Mouse (Mus musculus): ENCODE measurements around the gene Catsperg1. TPM values are rescaled to one million over a fixed set of nuclear protein-coding genes. Genes with fewer than 3 reads are reported as not detected.
A peak's percentile ranks its signal among the peaks of the same experiment; 100 is the strongest.

The Catsperg1 gene
- polyA plus RNA-seq, 1 experiment from 2014 or later = 0.41 TPM

DNA sequence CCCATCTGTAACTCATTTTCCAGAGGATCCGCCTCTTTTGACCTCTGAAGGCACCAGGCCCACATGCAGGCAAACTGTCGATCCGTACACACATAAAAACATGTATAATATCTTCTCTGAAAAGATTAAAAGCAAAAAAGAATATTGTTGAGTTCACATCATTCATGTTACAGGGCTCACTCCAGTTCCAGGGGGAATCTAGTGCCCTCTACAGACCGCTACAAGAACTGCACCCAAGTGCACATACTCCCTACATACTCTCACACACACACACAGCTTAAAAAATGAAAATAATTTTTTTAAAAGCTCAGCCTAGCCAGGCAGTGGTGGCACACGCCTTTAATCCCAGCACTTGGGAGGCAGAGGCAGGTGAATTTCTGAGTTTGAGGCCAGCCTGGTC, 20.8 kb upstream of the Catsperg1 start:
- Histone ChIP-seq H3K9me3 (replicated peaks; ENCODE audit: control insufficient read depth, low read length) (0 out of 2 replicates have a peak, but pooled peaks cover 4% of the 10 kb centered on the region), H3K4me1 (ENCODE audit: control insufficient read depth, insufficient read depth, low read length) (peaks cover 6% of the 10 kb centered on the region; the same call in 1 of the 2 replicates), H3K27ac (ENCODE audit: low read length) (no peak overlapping the region), H3K9ac (ENCODE audit: low read length) (no peak overlapping the region), H3K4me3 (replicated peaks; ENCODE audit: low read length) (no peak overlapping the region), H3K36me3 (ENCODE audit: control insufficient read depth, insufficient read depth, low read length) (no peaks in the 10 kb centered on the region), H3K4me2 (ENCODE audit: low read depth, low read length) (no peak overlapping the region), H3K27me3 (ENCODE audit: control insufficient read depth, insufficient read depth, low read length) (no peaks in the 10 kb centered on the region)
- ATAC-seq (ENCODE audit: insufficient read depth, low FRiP score) = no peak
- 82% methylated on average over 5 of the region's 5 CpGs for WGBS

DNA sequence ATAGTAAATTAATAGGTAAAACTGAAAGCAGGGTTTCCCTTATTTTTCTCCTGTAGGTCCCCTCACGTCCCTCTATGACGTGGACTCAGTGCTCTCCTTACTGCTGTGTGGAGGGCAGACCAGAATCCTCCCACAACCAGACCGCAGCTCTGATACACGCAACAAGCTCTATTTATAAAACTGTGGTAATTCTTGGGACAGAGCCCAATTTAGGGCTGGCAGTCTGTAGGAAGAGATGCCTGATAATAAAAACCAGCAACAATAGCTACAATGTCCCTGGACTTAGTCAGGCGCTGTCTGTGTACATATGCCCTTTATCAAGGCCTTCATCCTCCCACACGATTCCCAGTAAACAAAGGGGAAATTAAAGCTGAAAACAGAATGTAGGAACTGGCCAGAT, 19.9 kb upstream of the Catsperg1 start:
- Histone ChIP-seq H3K4me2 (ENCODE audit: low read depth, low read length) (no peak overlapping the region), H3K9ac (ENCODE audit: low read length) (no peak overlapping the region), H3K27me3 (ENCODE audit: control insufficient read depth, insufficient read depth, low read length) (no peaks in the 10 kb centered on the region), H3K27ac (ENCODE audit: low read length) (no peak overlapping the region), H3K36me3 (ENCODE audit: control insufficient read depth, insufficient read depth, low read length) (no peaks in the 10 kb centered on the region), H3K4me1 (ENCODE audit: control insufficient read depth, insufficient read depth, low read length) (no peaks in the 10 kb centered on the region; the same call in 1 of the 2 replicates), H3K4me3 (replicated peaks; ENCODE audit: low read length) (no peak overlapping the region), H3K9me3 (replicated peaks; ENCODE audit: control insufficient read depth, low read length) (0 out of 2 replicates have a peak, but pooled peaks cover 4% of the 10 kb centered on the region)
- ATAC-seq (ENCODE audit: insufficient read depth, low FRiP score) = no peak
- 40% methylated on average over 6 of the region's 6 CpGs for WGBS

DNA sequence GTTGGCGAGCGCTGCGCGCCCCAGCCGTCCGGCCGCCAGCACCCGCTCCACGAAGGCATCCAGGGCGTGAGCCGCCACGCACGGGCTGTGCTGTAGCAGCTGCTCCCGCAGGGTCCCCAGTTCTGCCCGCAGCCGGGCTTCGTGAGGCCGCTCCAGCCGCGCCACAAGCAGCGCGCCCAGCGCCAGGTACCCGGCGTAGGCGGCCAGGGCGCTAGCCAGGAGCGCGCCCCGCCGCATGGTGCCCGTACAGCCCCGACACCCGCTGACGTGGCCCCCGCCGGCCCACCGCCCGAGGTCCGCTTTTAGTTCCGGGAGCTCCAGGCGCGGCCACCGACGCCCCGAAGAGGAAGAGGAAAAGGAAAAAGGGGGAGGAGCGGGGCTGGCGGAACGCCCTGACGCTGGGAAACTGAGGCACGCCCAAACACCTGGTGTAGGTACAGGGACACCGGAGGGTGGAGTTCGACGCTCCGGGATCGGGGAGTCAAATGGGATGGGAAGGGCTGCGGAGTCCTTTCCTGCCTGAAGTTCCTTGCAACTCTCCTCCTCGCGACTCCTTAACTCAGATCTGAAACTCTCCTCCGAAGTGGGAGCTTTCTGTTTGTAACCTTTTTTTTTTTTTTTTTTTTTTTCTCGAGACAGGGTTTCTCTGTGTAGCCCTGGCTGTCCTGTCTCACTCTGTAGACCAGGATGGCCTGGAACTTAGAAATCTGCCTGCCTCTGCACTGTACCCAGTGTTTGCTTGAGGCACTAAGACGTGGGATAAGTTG, 18.6 kb upstream of the Catsperg1 start, which contains the start of gene Kcnk6:
Kcnk6 (minus strand) TSS at position 269 of the 767 bp plus-strand sequence.
- peak; percentile 54 for ATAC-seq (ENCODE audit: insufficient read depth, low FRiP score)
- 1% methylated on average over 62 of the region's 62 CpGs for WGBS
- H3K27me3 ChIP-seq (ENCODE audit: control insufficient read depth, insufficient read depth, low read length) = no peaks in the 10 kb centered on the region
- peak within 1 kb of the TSS; percentile 96 for H3K4me2 ChIP-seq (ENCODE audit: low read depth, low read length)
- no peak within 1 kb of the TSS; the same call in 1 of the 2 replicates for H3K27ac ChIP-seq (ENCODE audit: low read length)
- H3K9ac ChIP-seq (ENCODE audit: low read length) = peak within 1 kb of the TSS; percentile 89
- peak within 1 kb of the TSS; percentile 64 for H3K4me3 ChIP-seq (replicated peaks; ENCODE audit: low read length)
- no peaks in the 10 kb centered on the region; the same call in 1 of the 2 replicates for H3K4me1 ChIP-seq (ENCODE audit: control insufficient read depth, insufficient read depth, low read length)
- no peaks in the 10 kb centered on the region for H3K36me3 ChIP-seq (ENCODE audit: control insufficient read depth, insufficient read depth, low read length)
- H3K9me3 ChIP-seq (replicated peaks; ENCODE audit: control insufficient read depth, low read length) = 0 out of 2 replicates have a peak, but pooled peaks cover 4% of the 10 kb centered on the region

DNA sequence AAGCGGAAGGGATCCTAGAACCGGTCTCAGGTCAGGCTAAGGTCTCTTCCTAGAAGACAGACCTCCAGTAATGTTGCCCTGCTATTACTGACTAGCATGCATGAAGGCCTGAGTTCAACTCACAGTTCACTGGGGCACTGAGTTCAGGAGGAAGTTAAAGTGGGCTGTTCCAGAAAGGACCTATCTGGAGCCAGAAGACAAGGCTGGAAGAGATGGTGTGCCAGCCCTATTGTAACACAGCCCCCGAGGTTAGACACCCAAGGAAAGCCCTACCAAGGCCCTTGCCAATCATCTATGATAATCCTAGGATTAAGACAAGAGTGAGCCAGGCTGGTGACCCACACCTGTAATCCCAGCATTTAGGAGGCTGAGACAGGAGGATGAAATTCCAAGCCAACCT, 17.7 kb upstream of the Catsperg1 start:
- H3K4me2 ChIP-seq (ENCODE audit: low read depth, low read length) = peak overlapping the region; percentile 96
- H3K27me3 ChIP-seq (ENCODE audit: control insufficient read depth, insufficient read depth, low read length) = no peaks in the 10 kb centered on the region
- H3K36me3 ChIP-seq (ENCODE audit: control insufficient read depth, insufficient read depth, low read length) = no peaks in the 10 kb centered on the region
- H3K4me3 ChIP-seq (replicated peaks; ENCODE audit: low read length) = peak overlapping the region; percentile 64
- H3K4me1 ChIP-seq (ENCODE audit: control insufficient read depth, insufficient read depth, low read length) = no peaks in the 10 kb centered on the region; the same call in 1 of the 2 replicates
- no peak overlapping the region for H3K9ac ChIP-seq (ENCODE audit: low read length)
- WGBS = 50% methylated on average over 3 of the region's 3 CpGs
- ATAC-seq (ENCODE audit: insufficient read depth, low FRiP score) = no peak
- H3K27ac ChIP-seq (ENCODE audit: low read length) = no peak overlapping the region
- H3K9me3 ChIP-seq (replicated peaks; ENCODE audit: control insufficient read depth, low read length) = 0 out of 2 replicates have a peak, but pooled peaks cover 4% of the 10 kb centered on the region

DNA sequence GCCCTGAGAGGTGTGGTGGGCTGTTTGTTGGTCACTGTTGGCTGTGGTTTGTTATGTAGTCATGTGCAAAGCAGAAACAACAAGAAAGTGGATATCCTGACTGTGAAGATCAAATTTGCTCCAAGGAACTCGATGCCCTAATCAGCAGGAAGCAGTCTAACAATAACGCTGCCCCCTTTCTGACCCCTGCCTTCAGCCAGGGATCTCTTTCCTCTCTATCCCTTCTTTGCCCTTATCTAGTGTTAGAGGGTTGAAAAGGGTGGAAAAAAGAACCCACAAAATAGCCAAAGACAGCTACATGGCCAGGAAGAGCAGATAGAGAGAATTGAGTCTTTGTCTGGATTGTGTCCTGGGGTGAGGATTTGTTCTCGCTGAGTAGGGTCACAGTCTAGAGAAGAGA, 16.7 kb upstream of the Catsperg1 start:
- Histone ChIP-seq H3K4me2 (ENCODE audit: low read depth, low read length) (no peak overlapping the region), H3K9ac (ENCODE audit: low read length) (no peak overlapping the region), H3K27ac (ENCODE audit: low read length) (no peak overlapping the region), H3K9me3 (replicated peaks; ENCODE audit: control insufficient read depth, low read length) (0 out of 2 replicates have a peak, but pooled peaks cover 4% of the 10 kb centered on the region), H3K27me3 (ENCODE audit: control insufficient read depth, insufficient read depth, low read length) (no peaks in the 10 kb centered on the region), H3K36me3 (ENCODE audit: control insufficient read depth, insufficient read depth, low read length) (no peaks in the 10 kb centered on the region), H3K4me3 (replicated peaks; ENCODE audit: low read length) (no peak overlapping the region), H3K4me1 (ENCODE audit: control insufficient read depth, insufficient read depth, low read length) (no peaks in the 10 kb centered on the region; the same call in 1 of the 2 replicates)
- 43% methylated on average over 3 of the region's 3 CpGs for WGBS
- no peak for ATAC-seq (ENCODE audit: insufficient read depth, low FRiP score)

DNA sequence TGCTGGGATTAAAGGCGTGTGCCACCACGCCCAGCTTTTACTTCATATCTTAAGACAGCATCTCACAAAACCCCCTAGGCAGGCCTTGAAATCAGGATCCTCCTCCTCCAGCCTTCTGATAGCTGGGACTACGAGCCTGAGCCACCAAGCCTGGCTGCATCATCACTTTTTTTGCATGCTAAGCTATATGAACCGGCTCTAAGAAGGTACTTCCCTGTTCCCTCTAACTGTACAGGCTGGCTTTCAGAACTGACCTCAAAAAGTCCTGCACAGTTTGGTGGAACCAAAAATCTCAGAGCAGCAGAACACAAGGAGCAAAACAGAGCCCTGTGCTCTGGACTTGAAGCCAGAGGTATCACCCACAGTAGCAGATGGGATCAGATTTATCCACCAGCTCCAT, 14.4 kb upstream of the Catsperg1 start:
- Histone ChIP-seq H3K27ac (ENCODE audit: low read length) (no peak overlapping the region), H3K4me3 (replicated peaks; ENCODE audit: low read length) (no peak overlapping the region), H3K4me2 (ENCODE audit: low read depth, low read length) (no peak overlapping the region), H3K9ac (ENCODE audit: low read length) (no peak overlapping the region), H3K36me3 (ENCODE audit: control insufficient read depth, insufficient read depth, low read length) (no peaks in the 10 kb centered on the region), H3K27me3 (ENCODE audit: control insufficient read depth, insufficient read depth, low read length) (no peaks in the 10 kb centered on the region), H3K9me3 (replicated peaks; ENCODE audit: control insufficient read depth, low read length) (no peaks in the 10 kb centered on the region), H3K4me1 (ENCODE audit: control insufficient read depth, insufficient read depth, low read length) (no peaks in the 10 kb centered on the region)
- ATAC-seq (ENCODE audit: insufficient read depth, low FRiP score) = no peak
- WGBS = 71% methylated on average over 4 of the region's 4 CpGs

DNA sequence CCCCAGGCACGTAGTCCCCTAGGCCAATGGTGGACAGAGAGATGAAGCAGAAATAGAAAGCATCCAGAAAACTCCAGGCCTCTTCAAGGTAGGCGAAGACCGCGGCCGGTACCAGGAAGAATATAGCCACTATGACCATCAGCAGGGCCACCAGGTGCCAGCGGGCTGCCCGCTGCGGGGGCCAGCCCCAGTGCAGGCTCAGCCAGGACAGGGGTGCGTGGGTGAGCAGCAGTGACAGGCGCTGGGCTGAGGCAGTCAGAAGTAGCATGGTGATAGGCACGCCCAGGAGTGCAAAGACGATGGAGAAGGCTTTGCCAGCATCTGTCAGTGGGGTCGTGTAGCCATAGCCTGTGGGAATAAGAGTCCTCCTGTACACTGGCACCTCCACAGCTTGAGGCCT, 11.7 kb upstream of the Catsperg1 start:
- H3K9ac ChIP-seq (ENCODE audit: low read length) = no peak overlapping the region
- no peak overlapping the region for H3K4me3 ChIP-seq (replicated peaks; ENCODE audit: low read length)
- H3K27me3 ChIP-seq (ENCODE audit: control insufficient read depth, insufficient read depth, low read length) = no peaks in the 10 kb centered on the region
- no peak overlapping the region for H3K4me2 ChIP-seq (ENCODE audit: low read depth, low read length)
- H3K36me3 ChIP-seq (ENCODE audit: control insufficient read depth, insufficient read depth, low read length) = no peaks in the 10 kb centered on the region
- no peaks in the 10 kb centered on the region for H3K4me1 ChIP-seq (ENCODE audit: control insufficient read depth, insufficient read depth, low read length)
- no peaks in the 10 kb centered on the region for H3K9me3 ChIP-seq (replicated peaks; ENCODE audit: control insufficient read depth, low read length)
- H3K27ac ChIP-seq (ENCODE audit: low read length) = no peak overlapping the region
- 73% methylated on average over 13 of the region's 13 CpGs for WGBS
- no peak for ATAC-seq (ENCODE audit: insufficient read depth, low FRiP score)

DNA sequence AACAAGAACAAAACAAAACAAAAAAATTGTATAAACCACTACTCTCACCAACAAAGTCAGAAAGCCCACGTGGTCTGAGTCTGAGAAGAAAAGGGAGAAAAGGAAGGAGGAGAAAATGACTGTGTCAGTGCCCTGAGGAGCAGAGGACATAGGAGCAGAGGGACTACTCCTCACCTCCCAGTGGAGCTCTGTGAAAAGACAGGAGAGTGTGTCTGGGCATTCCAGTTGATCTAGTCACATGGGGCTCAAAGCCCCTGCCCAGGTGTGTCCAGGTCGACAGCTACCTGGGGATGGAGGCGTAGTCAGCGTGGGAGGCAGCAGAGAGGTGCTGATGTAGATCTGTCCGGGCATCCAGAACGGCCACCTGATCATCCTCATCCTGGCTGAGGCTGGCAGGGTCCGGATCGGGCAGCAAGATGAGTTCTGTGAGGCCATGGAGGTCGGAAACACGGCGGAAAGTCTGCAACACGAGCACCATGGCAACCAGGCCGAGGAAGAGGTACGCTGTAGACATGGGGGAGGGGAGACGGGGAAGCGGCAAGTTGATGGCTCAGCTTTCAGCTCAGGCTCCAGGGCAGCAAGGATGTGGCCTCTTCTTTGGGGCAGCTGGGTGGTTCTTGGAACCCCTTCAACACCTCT, 11.0 kb upstream of the Catsperg1 start:
- Histone ChIP-seq H3K27me3 (ENCODE audit: control insufficient read depth, insufficient read depth, low read length) (no peaks in the 10 kb centered on the region), H3K4me2 (ENCODE audit: low read depth, low read length) (no peak overlapping the region), H3K36me3 (ENCODE audit: control insufficient read depth, insufficient read depth, low read length) (no peaks in the 10 kb centered on the region), H3K27ac (ENCODE audit: low read length) (no peak overlapping the region), H3K9me3 (replicated peaks; ENCODE audit: control insufficient read depth, low read length) (peaks cover 1% of the 10 kb centered on the region), H3K4me3 (replicated peaks; ENCODE audit: low read length) (no peak overlapping the region), H3K9ac (ENCODE audit: low read length) (no peak overlapping the region), H3K4me1 (ENCODE audit: control insufficient read depth, insufficient read depth, low read length) (no peaks in the 10 kb centered on the region)
- ATAC-seq (ENCODE audit: insufficient read depth, low FRiP score) = no peak
- 18% methylated on average over 16 of the region's 16 CpGs for WGBS

DNA sequence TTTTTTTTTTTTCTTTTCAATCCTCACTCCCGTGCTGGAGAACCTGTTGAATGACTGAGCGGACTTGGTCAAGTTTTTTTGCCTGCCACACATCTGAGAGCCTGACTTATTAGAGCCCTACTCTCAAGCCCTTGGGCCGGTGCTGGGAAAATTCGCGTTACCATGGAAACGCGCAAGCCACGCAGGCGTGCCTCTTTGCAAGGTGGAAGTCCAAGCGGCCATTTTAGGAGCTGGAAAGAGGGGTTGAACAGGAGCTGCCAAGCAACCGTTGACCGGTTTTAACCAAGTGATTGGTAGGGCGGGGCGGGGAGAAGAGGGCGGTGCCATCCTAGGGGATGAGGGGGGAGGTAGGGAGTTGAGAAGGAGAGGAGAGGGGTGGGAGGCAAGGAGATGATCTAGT, 1.0 kb upstream of the Catsperg1 start:
- Histone ChIP-seq H3K9ac (ENCODE audit: low read length) (no peak overlapping the region), H3K4me2 (ENCODE audit: low read depth, low read length) (no peak overlapping the region), H3K27me3 (ENCODE audit: control insufficient read depth, insufficient read depth, low read length) (no peaks in the 10 kb centered on the region), H3K36me3 (ENCODE audit: control insufficient read depth, insufficient read depth, low read length) (no peaks in the 10 kb centered on the region), H3K4me1 (ENCODE audit: control insufficient read depth, insufficient read depth, low read length) (peaks cover 5% of the 10 kb centered on the region; the same call in 1 of the 2 replicates), H3K27ac (ENCODE audit: low read length) (no peak overlapping the region), H3K4me3 (replicated peaks; ENCODE audit: low read length) (no peak overlapping the region), H3K9me3 (replicated peaks; ENCODE audit: control insufficient read depth, low read length) (peaks cover 14% of the 10 kb centered on the region)
- ATAC-seq (ENCODE audit: insufficient read depth, low FRiP score) = no peak
- 49% methylated on average over 15 of the region's 15 CpGs for WGBS

Data from stomach, embryonic 16.5 days (tissue).